Mouse (Mus musculus) stomach, embryonic 14.5 days (tissue): ENCODE results near the gene Tas1r2. TPM values are rescaled to one million over a fixed set of nuclear protein-coding genes. Genes with fewer than 3 reads are reported as not detected.

Source experiments
- microRNA-seq: library from miRNA; unstranded; fragments of <30 nt; microRNA quantifications from one replicate; pipeline ENCODE4, GENCODE M21; 2016
- polyA plus RNA-seq: library from polyadenylated mRNA; unstranded; fragments of >200 nt; fragmentation: Nextera tagmentation; extraction: Ambion mirVana; gene quantifications from 2 replicates; pipeline ENCODE4 v1.2.1, GENCODE M21; 2014

The Tas1r2 gene
- polyA plus RNA-seq, 1 experiment from 2014 or later, result not detected

Small RNA genes within 50 kb of the gene (microRNA-seq; reads per million reads assigned to microRNA genes)
- gene Mir7020, result not detected

Other genes with a start within 250 kb of the Tas1r2 start
- gene Iffo2, start 123.0 kb upstream of the Tas1r2 start, polyA plus RNA-seq, result 5.7 and 6.1 TPM in 2 replicates
- not detected in 2 replicates for gene Gm21969, start 50.4 kb upstream of the Tas1r2 start, polyA plus RNA-seq
- 14.6 and 16.2 TPM in 2 replicates for gene Aldh4a1, start 30.7 kb upstream of the Tas1r2 start, polyA plus RNA-seq
- 0.10 TPM in 1 of 2 replicates, not detected in the other for gene Pax7, start 180.0 kb downstream of the Tas1r2 start, polyA plus RNA-seq